Mouse (Mus musculus) adrenal gland, adult 18-20 months (tissue): ENCODE data around the gene Osgep. TPM values are rescaled to one million over a fixed set of nuclear protein-coding genes. Genes with fewer than 3 reads are reported as not detected.
"Not testable (repeated sequence)": the region's sequence is repeated elsewhere in the genome, so short reads cannot be mapped to it uniquely, and the experiment has no call there.

Source experiments
- DNase-seq, 2 experiments: peaks; one replicate each; pipeline ENCODE4 v3.0.0; 2021 to 2022; ENCODE audit warnings: low spot score in 2 of 2
- long read RNA-seq, 2 experiments: library from polyadenylated mRNA; stranded (forward); transcript quantifications; one replicate each; pipeline ENCODE4 v2.0.0; 2021
- total RNA-seq, 2 experiments: library from RNA; stranded (reverse); gene quantifications; 1 replicate in 1 of 2; 2 replicates in 1 of 2; pipeline ENCODE4 v1.2.3; 2021

Osgep gene
- 10 to 100 TPM; 48.9 to 51.3 TPM for total RNA-seq
- long read RNA-seq, experiment 1, transcript Osgep-202 (11 exons, 3,388 nt), result major isoform, 29 of 30 reads
- long read RNA-seq, experiment 1, partial matches to known transcripts, result 0 of 30 reads
- long read RNA-seq, experiment 1, other reads (novel, unspliced or antisense), result 1 of 30 reads
- long read RNA-seq, experiment 2, transcript Osgep-202 (11 exons, 3,388 nt), result major isoform, 77 of 97 reads
- long read RNA-seq, experiment 2, partial matches to known transcripts, result 8 of 97 reads
- long read RNA-seq, experiment 2, other reads (novel, unspliced or antisense), result 11 of 97 reads

GRCm38 (mm10) chr14:50924281-50925064, at the start of gene Osgep, which contains the start of gene Apex1:
Gene Osgep (minus strand): TSS chr14:50924893.
Gene Apex1 (plus strand): TSS chr14:50924968.
- peak; percentile 91 to 92 for DNase-seq

GRCm38 (mm10) chr14:50973700-50974099, 49.0 kb upstream of the Osgep start:
- DNase-seq, result no peak

- not testable (repeated sequence) for DNase-seq
Measured at GRCm38 (mm10) chr14:50973054-50973453, 48.4 kb upstream of the Osgep start.

GRCm38 (mm10) chr14:50970822-50971221, 46.1 kb upstream of the Osgep start:
- DNase-seq, result no peak

- DNase-seq, result no peak
Measured at GRCm38 (mm10) chr14:50969558-50970544, 45.2 kb upstream of the Osgep start.

GRCm38 (mm10) chr14:50969041-50969440, 44.3 kb upstream of the Osgep start:
- no peak for DNase-seq

GRCm38 (mm10) chr14:50968216-50968980, 43.7 kb upstream of the Osgep start:
- no peak for DNase-seq

GRCm38 (mm10) chr14:50958289-50958995, 33.7 kb upstream of the Osgep start:
- DNase-seq, result not testable (repeated sequence)

- not testable (repeated sequence) for DNase-seq
Measured at GRCm38 (mm10) chr14:50957146-50957545, 32.5 kb upstream of the Osgep start.

GRCm38 (mm10) chr14:50956724-50957123, 32.0 kb upstream of the Osgep start:
- not testable (repeated sequence) for DNase-seq

GRCm38 (mm10) chr14:50955942-50956508, 31.3 kb upstream of the Osgep start, which contains the start of gene Pnp2:
Gene Pnp2 (plus strand): TSS chr14:50955992.
- peak; percentile 32 to 48 for DNase-seq

- no peak for DNase-seq
Measured at GRCm38 (mm10) chr14:50955487-50955886, 30.8 kb upstream of the Osgep start.

- DNase-seq, result not testable (repeated sequence)
Measured at GRCm38 (mm10) chr14:50945526-50945925, 20.8 kb upstream of the Osgep start.

- DNase-seq, result not testable (repeated sequence)
Measured at GRCm38 (mm10) chr14:50945081-50945480, 20.4 kb upstream of the Osgep start.

GRCm38 (mm10) chr14:50944668-50945033, 20.0 kb upstream of the Osgep start:
- not testable (repeated sequence) for DNase-seq

GRCm38 (mm10) chr14:50943932-50944667, 19.4 kb upstream of the Osgep start, which contains the start of gene Gm49342:
Gene Gm49342 (plus strand): TSS chr14:50944517.
- DNase-seq, result peak; percentile 97 to 99

- DNase-seq, result no peak
Measured at GRCm38 (mm10) chr14:50938940-50939339, 14.2 kb upstream of the Osgep start.
